Mouse (Mus musculus) v-Abl transformed pro-B cells (cell line): Measurements from ENCODE around the gene Nbas.

Source experiments
- in situ Hi-C, 2 experiments: fragments of 400-800 bp; cut with MboI; formaldehyde crosslinking; loops; one replicate each; pipeline ENCODE4 v1.15.1; 2025; ENCODE audit not compliant: unreplicated experiment in 2 of 2

Nbas gene

GRCm38 (mm10) chr12:13381580-13381979, 112.6 kb downstream of the Nbas start:
- in situ Hi-C loops = no loop called here

- in situ Hi-C loops = no loop called here
Measured at GRCm38 (mm10) chr12:13382046-13382445, 113.1 kb downstream of the Nbas start.

- in situ Hi-C loops = no loop called here
Measured at GRCm38 (mm10) chr12:13389644-13390043, 120.7 kb downstream of the Nbas start.

- in situ Hi-C loops = no loop called here
Measured at GRCm38 (mm10) chr12:13410191-13410590, 141.3 kb downstream of the Nbas start.

GRCm38 (mm10) chr12:13418651-13419050, 149.7 kb downstream of the Nbas start:
- in situ Hi-C loops = no loop called here

- in situ Hi-C loops = no loop called here
Measured at GRCm38 (mm10) chr12:13430219-13430618, 161.3 kb downstream of the Nbas start.

- in situ Hi-C loops = no loop called here
Measured at GRCm38 (mm10) chr12:13444653-13445431, 175.9 kb downstream of the Nbas start.

- in situ Hi-C loops = no loop called here
Measured at GRCm38 (mm10) chr12:13445486-13446065, 176.6 kb downstream of the Nbas start.

GRCm38 (mm10) chr12:13448916-13449315, 180.0 kb downstream of the Nbas start:
- in situ Hi-C loops = no loop called here

- in situ Hi-C loops = no loop called here
Measured at GRCm38 (mm10) chr12:13452050-13452449, 183.1 kb downstream of the Nbas start.

GRCm38 (mm10) chr12:13460223-13460853, 191.4 kb downstream of the Nbas start:
- in situ Hi-C loops = no loop called here

GRCm38 (mm10) chr12:13461558-13462153, 192.7 kb downstream of the Nbas start:
- in situ Hi-C loops = no loop called here

- in situ Hi-C loops = no loop called here
Measured at GRCm38 (mm10) chr12:13462397-13462796, 193.5 kb downstream of the Nbas start.

- in situ Hi-C loops = no loop called here
Measured at GRCm38 (mm10) chr12:13465554-13465953, 196.6 kb downstream of the Nbas start.

- in situ Hi-C loops = no loop called here
Measured at GRCm38 (mm10) chr12:13474881-13475280, 205.9 kb downstream of the Nbas start.

GRCm38 (mm10) chr12:13479163-13479562, 210.2 kb downstream of the Nbas start:
- in situ Hi-C loops = no loop called here

GRCm38 (mm10) chr12:13486278-13486677, 217.3 kb downstream of the Nbas start:
- in situ Hi-C loops = no loop called here

GRCm38 (mm10) chr12:13497211-13497610, 228.3 kb downstream of the Nbas start:
- in situ Hi-C loops = no loop called here

GRCm38 (mm10) chr12:13499237-13499889, 230.4 kb downstream of the Nbas start:
- in situ Hi-C loops = no loop called here

- in situ Hi-C loops = no loop called here
Measured at GRCm38 (mm10) chr12:13500191-13500590, 231.3 kb downstream of the Nbas start.
